Mouse (Mus musculus) testis, adult 2 months (tissue): Measurements from ENCODE around the gene Osbpl8.

Experiments used
- CTCF ChIP-seq: fragments of 200-500 bp; IDR thresholded peaks from 2 replicates; pipeline ENCODE4 v1.5.1; 2012; ENCODE audit warnings: low read depth, mild to moderate bottlenecking, inconsistent platforms, low read length, moderate library complexity; ENCODE audit not compliant: control insufficient read depth, insufficient read depth, insufficient replicate concordance
- POLR2A ChIP-seq: fragments of 200-500 bp; IDR thresholded peaks from 2 replicates; pipeline ENCODE4 v1.6.1; 2012; ENCODE audit warnings: low read depth, mild to moderate bottlenecking, inconsistent platforms, low read length, moderate library complexity; ENCODE audit not compliant: control insufficient read depth

DNA sequence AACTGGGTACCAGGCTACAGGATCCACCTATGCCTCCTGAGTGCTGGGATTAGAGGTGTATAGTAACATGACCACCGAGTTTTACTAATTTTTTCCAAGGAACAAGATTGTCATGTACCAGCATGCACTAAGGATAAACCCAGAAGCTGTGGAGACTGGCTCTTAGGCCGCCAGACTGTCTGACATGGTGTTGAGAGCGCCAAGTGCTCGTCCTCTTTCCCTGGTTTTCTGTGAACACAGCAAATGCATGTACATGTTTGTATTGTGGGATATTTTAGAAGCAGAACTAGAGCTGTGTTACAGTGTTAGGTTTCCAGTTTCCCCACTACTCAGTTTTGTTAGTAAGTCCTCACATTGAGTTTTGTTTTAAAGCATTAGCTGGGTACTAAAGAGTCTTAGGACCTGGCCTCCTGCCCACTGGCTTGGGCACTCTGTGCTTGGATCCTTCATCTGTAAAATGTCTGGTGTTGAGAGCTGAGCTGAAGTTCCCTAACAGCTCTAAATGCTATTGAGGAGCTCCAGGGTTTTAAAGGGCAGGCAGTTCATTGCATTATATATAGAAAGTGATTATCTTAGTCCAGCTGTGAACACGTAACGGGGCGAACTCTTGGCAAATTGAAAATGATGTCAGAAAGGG, 19.2 kb downstream of the Osbpl8 start:
- no peak for TF ChIP-seq CTCF
- no peak for TF ChIP-seq POLR2A
